Mouse (Mus musculus): ENCODE measurements around the gene Gm20388. TPM values are rescaled to one million over a fixed set of nuclear protein-coding genes. Genes with fewer than 3 reads are reported as not detected.

Gm20388 gene
- polyA plus RNA-seq, 1 experiment from 2014 or later, result not detected

GRCm38 (mm10) chr8:122646337-122646736, 2735.7 kb downstream of the Gm20388 start:
- Histone ChIP-seq H3K27me3 (ENCODE audit: control insufficient read depth, insufficient read depth, low read length) (no peaks in the 10 kb centered on the region), H3K36me3 (ENCODE audit: control insufficient read depth, insufficient read depth, low read length) (no peaks in the 10 kb centered on the region), H3K9ac (ENCODE audit: low read length) (no peak overlapping the region), H3K27ac (replicated peaks; ENCODE audit: low read depth, low read length) (no peak overlapping the region), H3K9me3 (ENCODE audit: control insufficient read depth, low read length) (no peaks in the 10 kb centered on the region), H3K4me1 (ENCODE audit: control insufficient read depth, insufficient read depth, low read length) (peaks cover 21% of the 10 kb centered on the region), H3K4me3 (ENCODE audit: low read depth, low read length) (no peak overlapping the region), H3K4me2 (ENCODE audit: low read depth, severe bottlenecking) (no peak overlapping the region)
- DNase-seq (ENCODE audit: low spot score), result no peak
- WGBS, result 91% methylated on average over 16 of the region's 16 CpGs
- no peak for ATAC-seq (ENCODE audit: insufficient number of reproducible peaks, low FRiP score, low TSS enrichment, low read depth)

- peaks cover 40% of the 10 kb centered on the region for H3K4me1 ChIP-seq (ENCODE audit: control insufficient read depth, insufficient read depth, low read length)
- no peak overlapping the region for H3K4me3 ChIP-seq (ENCODE audit: low read depth, low read length)
- no peaks in the 10 kb centered on the region for H3K27me3 ChIP-seq (ENCODE audit: control insufficient read depth, insufficient read depth, low read length)
Observed at GRCm38 (mm10) chr8:122648192-122648970, 2737.7 kb downstream of the Gm20388 start.

GRCm38 (mm10) chr8:122651326-122651921, 2740.8 kb downstream of the Gm20388 start:
- no peak; the same call in 1 of the 2 replicates for ATAC-seq (ENCODE audit: insufficient number of reproducible peaks, low FRiP score, low TSS enrichment, low read depth)
- peak; percentile 51 for DNase-seq (ENCODE audit: low spot score)
- Histone ChIP-seq H3K27ac (replicated peaks; ENCODE audit: low read depth, low read length) (no peak overlapping the region), H3K27me3 (ENCODE audit: control insufficient read depth, insufficient read depth, low read length) (no peaks in the 10 kb centered on the region), H3K9me3 (ENCODE audit: control insufficient read depth, low read length) (no peaks in the 10 kb centered on the region), H3K4me2 (ENCODE audit: low read depth, severe bottlenecking) (no peak overlapping the region), H3K36me3 (ENCODE audit: control insufficient read depth, insufficient read depth, low read length) (no peaks in the 10 kb centered on the region), H3K4me1 (ENCODE audit: control insufficient read depth, insufficient read depth, low read length) (peaks cover 51% of the 10 kb centered on the region), H3K4me3 (ENCODE audit: low read depth, low read length) (no peak overlapping the region), H3K9ac (ENCODE audit: low read length) (no peak overlapping the region)
- WGBS, result 69% methylated on average over 16 of the region's 16 CpGs

More at GRCm38 (mm10) chr8:122648192-122648970, 2737.7 kb downstream of the Gm20388 start:
- H3K27ac ChIP-seq (replicated peaks; ENCODE audit: low read depth, low read length), result no peak overlapping the region
- no peaks in the 10 kb centered on the region for H3K36me3 ChIP-seq (ENCODE audit: control insufficient read depth, insufficient read depth, low read length)
- no peaks in the 10 kb centered on the region for H3K9me3 ChIP-seq (ENCODE audit: control insufficient read depth, low read length)
- WGBS, result 18% methylated on average over 15 of the region's 15 CpGs
- peak; percentile 29; the same call in 1 of the 2 replicates for ATAC-seq (ENCODE audit: insufficient number of reproducible peaks, low FRiP score, low TSS enrichment, low read depth)
- DNase-seq (ENCODE audit: low spot score), result peak; percentile 67
- H3K9ac ChIP-seq (ENCODE audit: low read length), result no peak overlapping the region
- no peak overlapping the region for H3K4me2 ChIP-seq (ENCODE audit: low read depth, severe bottlenecking)

- Histone ChIP-seq H3K36me3 (ENCODE audit: control insufficient read depth, insufficient read depth, low read length) (no peaks in the 10 kb centered on the region), H3K9me3 (ENCODE audit: control insufficient read depth, low read length) (no peaks in the 10 kb centered on the region), H3K4me2 (ENCODE audit: low read depth, severe bottlenecking) (no peak overlapping the region), H3K4me1 (ENCODE audit: control insufficient read depth, insufficient read depth, low read length) (peaks cover 56% of the 10 kb centered on the region), H3K27me3 (ENCODE audit: control insufficient read depth, insufficient read depth, low read length) (no peaks in the 10 kb centered on the region), H3K9ac (ENCODE audit: low read length) (no peak overlapping the region), H3K4me3 (ENCODE audit: low read depth, low read length) (no peak overlapping the region), H3K27ac (replicated peaks; ENCODE audit: low read depth, low read length) (no peak overlapping the region)
- 66% methylated on average over 6 of the region's 6 CpGs for WGBS
- ATAC-seq (ENCODE audit: insufficient number of reproducible peaks, low FRiP score, low TSS enrichment, low read depth) (no peak), DNase-seq (ENCODE audit: low spot score) (no peak)
Observed at GRCm38 (mm10) chr8:122652643-122653042, 2742.0 kb downstream of the Gm20388 start.

GRCm38 (mm10) chr8:122654768-122655167, 2744.1 kb downstream of the Gm20388 start:
- 68% methylated on average over 7 of the region's 7 CpGs for WGBS
- H3K4me2 ChIP-seq (ENCODE audit: low read depth, severe bottlenecking), result no peak overlapping the region
- no peak overlapping the region for H3K27ac ChIP-seq (replicated peaks; ENCODE audit: low read depth, low read length)
- DNase-seq (ENCODE audit: low spot score) (no peak), ATAC-seq (ENCODE audit: insufficient number of reproducible peaks, low FRiP score, low TSS enrichment, low read depth) (no peak)
- no peak overlapping the region for H3K4me3 ChIP-seq (ENCODE audit: low read depth, low read length)
- no peaks in the 10 kb centered on the region for H3K27me3 ChIP-seq (ENCODE audit: control insufficient read depth, insufficient read depth, low read length)
- H3K9me3 ChIP-seq (ENCODE audit: control insufficient read depth, low read length), result no peaks in the 10 kb centered on the region
- H3K4me1 ChIP-seq (ENCODE audit: control insufficient read depth, insufficient read depth, low read length), result peaks cover 63% of the 10 kb centered on the region
- no peak overlapping the region for H3K9ac ChIP-seq (ENCODE audit: low read length)
- no peaks in the 10 kb centered on the region for H3K36me3 ChIP-seq (ENCODE audit: control insufficient read depth, insufficient read depth, low read length)

- no peak overlapping the region for H3K27ac ChIP-seq (replicated peaks; ENCODE audit: low read depth, low read length)
- no peaks in the 10 kb centered on the region for H3K9me3 ChIP-seq (ENCODE audit: control insufficient read depth, low read length)
- WGBS, result 91% methylated on average over 13 of the region's 13 CpGs
- ATAC-seq (ENCODE audit: insufficient number of reproducible peaks, low FRiP score, low TSS enrichment, low read depth), result no peak
- H3K27me3 ChIP-seq (ENCODE audit: control insufficient read depth, insufficient read depth, low read length), result no peaks in the 10 kb centered on the region
- H3K9ac ChIP-seq (ENCODE audit: low read length), result no peak overlapping the region
- peaks cover 67% of the 10 kb centered on the region for H3K4me1 ChIP-seq (ENCODE audit: control insufficient read depth, insufficient read depth, low read length)
- H3K4me3 ChIP-seq (ENCODE audit: low read depth, low read length), result no peak overlapping the region
- no peak for DNase-seq (ENCODE audit: low spot score)
- H3K36me3 ChIP-seq (ENCODE audit: control insufficient read depth, insufficient read depth, low read length), result no peaks in the 10 kb centered on the region
- H3K4me2 ChIP-seq (ENCODE audit: low read depth, severe bottlenecking), result no peak overlapping the region
Observed at GRCm38 (mm10) chr8:122656056-122656999, 2745.7 kb downstream of the Gm20388 start.

- 0 out of 2 replicates have a peak overlapping the region, but pooled peaks have one; percentile 9 for H3K9ac ChIP-seq (ENCODE audit: low read length)
- H3K27me3 ChIP-seq (ENCODE audit: control insufficient read depth, insufficient read depth, low read length), result no peaks in the 10 kb centered on the region
- peak; percentile 88 for DNase-seq (ENCODE audit: low spot score)
- 17% methylated on average over 10 of the region's 10 CpGs for WGBS
- no peak overlapping the region for H3K4me3 ChIP-seq (ENCODE audit: low read depth, low read length)
- peak overlapping the region; percentile 86 for H3K27ac ChIP-seq (replicated peaks; ENCODE audit: low read depth, low read length)
- no peaks in the 10 kb centered on the region for H3K9me3 ChIP-seq (ENCODE audit: control insufficient read depth, low read length)
- peak overlapping the region; percentile 24; the same call in 1 of the 2 replicates for H3K4me2 ChIP-seq (ENCODE audit: low read depth, severe bottlenecking)
- H3K36me3 ChIP-seq (ENCODE audit: control insufficient read depth, insufficient read depth, low read length), result no peaks in the 10 kb centered on the region
- H3K4me1 ChIP-seq (ENCODE audit: control insufficient read depth, insufficient read depth, low read length), result peaks cover 67% of the 10 kb centered on the region
- ATAC-seq (ENCODE audit: insufficient number of reproducible peaks, low FRiP score, low TSS enrichment, low read depth), result peak; percentile 36; the same call in 1 of the 2 replicates
Observed at GRCm38 (mm10) chr8:122658149-122658806, 2747.6 kb downstream of the Gm20388 start.
